Mouse (Mus musculus) myocyte (in vitro differentiated cells): ENCODE measurements at regions not wholly inside any gene's neighbourhood (a gene's known extent, or its start where the extent isn't known, plus 50 kb on each side); places are given as distances from the start of the nearest gene placed in this dataset.

Experiments used
- H3K27me3 ChIP-seq: one replicate; pipeline ENCODE4 v1.6.1; 2011; ENCODE audit not compliant: control insufficient read depth, insufficient read depth, insufficient read length
- H3K36me3 ChIP-seq: one replicate; pipeline ENCODE4 v1.6.1; 2011; ENCODE audit not compliant: control insufficient read depth, insufficient read depth
- H3K4me2 ChIP-seq: one replicate; pipeline ENCODE4 v1.6.1; 2011; ENCODE audit warnings: low read depth, control low read depth
- H3K4me3 ChIP-seq: one replicate; pipeline ENCODE4 v1.5.1; 2011; ENCODE audit warnings: mild to moderate bottlenecking, control low read depth, moderate library complexity
- H3K79me2 ChIP-seq: one replicate; pipeline ENCODE4 v1.6.1; 2011; ENCODE audit not compliant: control insufficient read depth, insufficient read depth
- H3ac ChIP-seq: one replicate; pipeline ENCODE4 v1.6.1; 2011; ENCODE audit not compliant: control insufficient read depth, insufficient read length
- CEBPB ChIP-seq: IDR thresholded peaks from 2 replicates; pipeline ENCODE4 v1.6.1; 2011; ENCODE audit warnings: mild to moderate bottlenecking, moderate library complexity; ENCODE audit not compliant: poor library complexity, insufficient read depth, severe bottlenecking
- E2F4 ChIP-seq: IDR thresholded peaks from one replicate; pipeline ENCODE4 v1.6.1; 2011; ENCODE audit warnings: mild to moderate bottlenecking, control low read depth, moderate library complexity; ENCODE audit not compliant: insufficient read depth
- MAX ChIP-seq: IDR thresholded peaks from one replicate; pipeline ENCODE4 v1.6.1; 2011; ENCODE audit warnings: low read depth, mild to moderate bottlenecking, control low read depth
- MYOD1 ChIP-seq, 3 experiments: IDR thresholded peaks; one replicate each; pipeline ENCODE4 v1.6.1; 2011; ENCODE audit warnings: control low read depth in 2 of 3, low read depth in 2 of 3, mild to moderate bottlenecking in 2 of 3, moderate library complexity in 1 of 3; ENCODE audit not compliant: insufficient read length in 2 of 3, control insufficient read depth in 1 of 3
- MYOG ChIP-seq, 3 experiments: IDR thresholded peaks; one replicate each; pipeline ENCODE4 v1.6.1; 2011; ENCODE audit warnings: control low read depth in 2 of 3, low read depth in 2 of 3, mild to moderate bottlenecking in 2 of 3; ENCODE audit not compliant: insufficient read length in 2 of 3, control insufficient read depth in 1 of 3, insufficient read depth in 1 of 3
- POLR2A ChIP-seq: IDR thresholded peaks from one replicate; pipeline ENCODE4 v1.6.1; 2011; ENCODE audit warnings: low read depth, mild to moderate bottlenecking, control low read depth, moderate library complexity; ENCODE audit not compliant: insufficient read length
- POLR2AphosphoS2 ChIP-seq: IDR thresholded peaks from one replicate; pipeline ENCODE4 v1.6.1; 2011; ENCODE audit warnings: low read depth, control low read depth; ENCODE audit not compliant: insufficient read length
- REST ChIP-seq: IDR thresholded peaks from one replicate; pipeline ENCODE4 v1.6.1; 2011; ENCODE audit warnings: mild to moderate bottlenecking, control low read depth, moderate library complexity; ENCODE audit not compliant: insufficient read depth, insufficient read length
- SRF ChIP-seq: IDR thresholded peaks from one replicate; pipeline ENCODE4 v1.6.1; 2011; ENCODE audit warnings: low read depth; ENCODE audit not compliant: control insufficient read depth, insufficient read length
- TCF12 ChIP-seq: IDR thresholded peaks from one replicate; pipeline ENCODE4 v1.6.1; 2011; ENCODE audit warnings: mild to moderate bottlenecking, control low read depth; ENCODE audit not compliant: poor library complexity, insufficient read depth, severe bottlenecking
- TCF3 ChIP-seq: IDR thresholded peaks from one replicate; pipeline ENCODE4 v1.6.1; 2011; ENCODE audit warnings: low read depth, control low read depth; ENCODE audit not compliant: insufficient read length
- USF1 ChIP-seq: IDR thresholded peaks from one replicate; pipeline ENCODE4 v1.6.1; 2011; ENCODE audit warnings: low read depth, mild to moderate bottlenecking, control low read depth, moderate library complexity

- TF ChIP-seq MAX, result no peak
- TF ChIP-seq E2F4, result no peak
- TF ChIP-seq SRF, result no peak
- TF ChIP-seq REST, result no peak
- no peak for TF ChIP-seq TCF12
- TF ChIP-seq POLR2A, result no peak
- no peak for TF ChIP-seq POLR2AphosphoS2
- no peak for TF ChIP-seq CEBPB
- TF ChIP-seq MYOG (IDR thresholded peaks at IDR 0.05; ENCODE audit: control insufficient read depth in 1 of 3, insufficient read depth in 1 of 3, insufficient read length in 2 of 3, low read depth in 2 of 3), result no peak
- no peak for TF ChIP-seq TCF3
- TF ChIP-seq MYOD1 (IDR thresholded peaks at IDR 0.05; ENCODE audit: control insufficient read depth in 1 of 3, insufficient read length in 2 of 3, low read depth in 2 of 3), result no peak
- TF ChIP-seq USF1, result no peak
- Histone ChIP-seq H3K4me2 (no peak overlapping the region), H3K36me3 (no peaks in the 10 kb centered on the region), H3K79me2 (no peaks in the 10 kb centered on the region), H3K27me3 (no peaks in the 10 kb centered on the region), H3K4me3 (no peak overlapping the region), H3ac (no peak overlapping the region)
These were observed 85.2 kb upstream of the Col24a1 start for GRCm38 (mm10) chr3:145207071-145207470.

- no peak overlapping the region for H3ac ChIP-seq
- H3K4me2 ChIP-seq, result no peak overlapping the region
- no peaks in the 10 kb centered on the region for H3K36me3 ChIP-seq
- no peak overlapping the region for H3K4me3 ChIP-seq
- no peak for TF ChIP-seq REST
- TF ChIP-seq CEBPB, result no peak
- no peak for TF ChIP-seq E2F4
- no peak for TF ChIP-seq TCF12
- TF ChIP-seq POLR2AphosphoS2, result no peak
- no peak for TF ChIP-seq USF1
- TF ChIP-seq MYOD1 (IDR thresholded peaks at IDR 0.05; ENCODE audit: control insufficient read depth in 1 of 3, insufficient read length in 2 of 3, low read depth in 2 of 3), result no peak
- no peak for TF ChIP-seq SRF
- TF ChIP-seq MYOG (IDR thresholded peaks at IDR 0.05; ENCODE audit: control insufficient read depth in 1 of 3, insufficient read depth in 1 of 3, insufficient read length in 2 of 3, low read depth in 2 of 3), result no peak
- no peak for TF ChIP-seq POLR2A
- H3K79me2 ChIP-seq, result no peaks in the 10 kb centered on the region
- H3K27me3 ChIP-seq, result no peaks in the 10 kb centered on the region
These were observed 82.1 kb upstream of the Col24a1 start for GRCm38 (mm10) chr3:145210166-145210565.

DNA sequence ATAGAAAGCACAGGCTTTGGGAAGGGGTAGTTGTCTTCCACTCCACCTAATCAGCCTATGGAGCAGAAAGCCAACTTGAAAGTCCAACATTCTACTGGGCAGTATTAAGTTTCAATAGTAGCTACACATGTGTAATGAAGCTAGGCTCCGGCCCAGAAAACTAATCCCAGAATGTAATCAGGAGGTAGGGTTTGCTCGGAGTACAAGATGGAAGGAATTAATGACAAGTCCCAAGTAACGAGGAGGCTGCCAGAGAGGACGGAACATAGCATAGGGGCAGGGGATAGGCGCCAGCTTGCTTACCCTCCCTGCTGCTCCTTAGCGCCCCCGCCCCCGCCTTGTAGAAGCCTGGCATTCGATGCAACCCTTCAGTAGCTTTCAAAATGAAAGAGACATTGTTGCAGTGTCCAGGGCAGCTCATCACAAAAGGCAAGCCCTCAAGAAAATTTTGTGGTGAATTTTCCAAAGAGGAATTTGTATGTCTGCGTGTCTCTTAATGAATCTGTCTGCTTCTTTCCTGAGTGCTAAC is 75.2 kb upstream of the Col24a1 start:
- no peak overlapping the region for H3K4me3 ChIP-seq
- no peaks in the 10 kb centered on the region for H3K79me2 ChIP-seq
- no peaks in the 10 kb centered on the region for H3K36me3 ChIP-seq
- TF ChIP-seq MYOG (IDR thresholded peaks at IDR 0.05; ENCODE audit: control insufficient read depth in 1 of 3, insufficient read depth in 1 of 3, insufficient read length in 2 of 3, low read depth in 2 of 3), result no peak
- TF ChIP-seq POLR2AphosphoS2, result no peak
- no peak for TF ChIP-seq MYOD1 (IDR thresholded peaks at IDR 0.05; ENCODE audit: control insufficient read depth in 1 of 3, insufficient read length in 2 of 3, low read depth in 2 of 3)
- TF ChIP-seq POLR2A, result no peak
- TF ChIP-seq USF1, result no peak
- no peak for TF ChIP-seq TCF3
- no peak for TF ChIP-seq E2F4
- no peak for TF ChIP-seq CEBPB
- peak overlapping the region; percentile 34 for H3K4me2 ChIP-seq
- H3K27me3 ChIP-seq, result no peaks in the 10 kb centered on the region
- H3ac ChIP-seq, result no peak overlapping the region

GRCm38 (mm10) chr3:145222922-145223321 is 69.3 kb upstream of the Col24a1 start:
- Histone ChIP-seq H3K79me2 (no peaks in the 10 kb centered on the region), H3ac (no peak overlapping the region), H3K36me3 (no peaks in the 10 kb centered on the region), H3K27me3 (no peaks in the 10 kb centered on the region), H3K4me3 (no peak overlapping the region), H3K4me2 (no peak overlapping the region)
- TF ChIP-seq TCF3 (no peak), TCF12 (no peak), USF1 (no peak), REST (no peak), MYOG (IDR thresholded peaks at IDR 0.05; ENCODE audit: control insufficient read depth in 1 of 3, insufficient read depth in 1 of 3, insufficient read length in 2 of 3, low read depth in 2 of 3) (no peak), SRF (no peak), POLR2A (no peak), CEBPB (no peak), MAX (no peak), MYOD1 (IDR thresholded peaks at IDR 0.05; ENCODE audit: control insufficient read depth in 1 of 3, insufficient read length in 2 of 3, low read depth in 2 of 3) (no peak), E2F4 (no peak), POLR2AphosphoS2 (no peak)

GRCm38 (mm10) chr3:145224040-145224439 is 68.2 kb upstream of the Col24a1 start:
- H3K4me2 ChIP-seq, result no peak overlapping the region
- TF ChIP-seq USF1 (no peak), SRF (no peak), POLR2AphosphoS2 (no peak), MYOG (IDR thresholded peaks at IDR 0.05; ENCODE audit: control insufficient read depth in 1 of 3, insufficient read depth in 1 of 3, insufficient read length in 2 of 3, low read depth in 2 of 3) (no peak), CEBPB (no peak), REST (no peak), MAX (no peak), TCF12 (no peak), MYOD1 (IDR thresholded peaks at IDR 0.05; ENCODE audit: control insufficient read depth in 1 of 3, insufficient read length in 2 of 3, low read depth in 2 of 3) (no peak), E2F4 (no peak), TCF3 (no peak), POLR2A (no peak)
- no peaks in the 10 kb centered on the region for H3K27me3 ChIP-seq

More at GRCm38 (mm10) chr3:145224040-145224439, 68.2 kb upstream of the Col24a1 start:
- no peaks in the 10 kb centered on the region for H3K79me2 ChIP-seq
- H3K36me3 ChIP-seq, result no peaks in the 10 kb centered on the region
- no peak overlapping the region for H3ac ChIP-seq
- H3K4me3 ChIP-seq, result no peak overlapping the region
